Mouse (Mus musculus) liver, embryonic 14.5 days (tissue): Measurements from ENCODE around the gene Akr1c14. TPM values are rescaled to one million over a fixed set of nuclear protein-coding genes. Genes with fewer than 3 reads are reported as not detected.
A peak's percentile ranks its signal among the peaks of the same experiment; 100 is the strongest.

Experiments used
- ATAC-seq: fragments of 200-750 bp; cut with Nextera tagmentation; 2 replicates; pipeline ENCODE4 v1.8.0; 2017; ENCODE audit warnings: moderate number of reproducible peaks, mild to moderate bottlenecking, moderate library complexity; ENCODE audit not compliant: insufficient read depth
- DNase-seq, 3 experiments: peaks; one replicate each; pipeline ENCODE4 v3.0.0-alpha.2; 2012 to 2013; ENCODE audit warnings: low read depth in 3 of 3, low spot score in 3 of 3
- H3K27ac ChIP-seq: fragments of 300-500 bp; sonication (generic); 2 replicates; pipeline ENCODE4 v1.5.1; 2014; ENCODE audit warnings: moderate library complexity, mild to moderate bottlenecking, control low read depth, inconsistent platforms
- H3K27me3 ChIP-seq: fragments of 300-500 bp; sonication (generic); 2 replicates; pipeline ENCODE4 v1.6.1; 2014; ENCODE audit warnings: mild to moderate bottlenecking, low read length, moderate library complexity; ENCODE audit not compliant: control insufficient read depth, insufficient read depth
- H3K36me3 ChIP-seq: fragments of 300-500 bp; sonication (generic); replicated peaks from 2 replicates; pipeline ENCODE4 v1.6.1; 2014; ENCODE audit warnings: low read depth; ENCODE audit not compliant: control insufficient read depth, insufficient read depth
- H3K4me1 ChIP-seq, 2 experiments: fragments of 200-500 bp in 1 of 2; fragments of 300-500 bp in 1 of 2; sonication (generic) in 1 of 2; replicated peaks; 2 replicates each; pipeline ENCODE4 v1.6.1; 2012 to 2014; ENCODE audit warnings: antibody characterized with exemption in 1 of 2, inconsistent platforms in 1 of 2, low read length in 1 of 2; ENCODE audit not compliant: control insufficient read depth in 2 of 2, insufficient read depth in 2 of 2
- H3K4me2 ChIP-seq: fragments of 300-500 bp; sonication (generic); 2 replicates; pipeline ENCODE4 v1.6.1; 2014; ENCODE audit warnings: low read depth, mild to moderate bottlenecking, control low read depth, moderate library complexity
- H3K4me3 ChIP-seq, 2 experiments: fragments of 200-500 bp in 1 of 2; fragments of 300-500 bp in 1 of 2; sonication (generic) in 1 of 2; 2 replicates each; pipeline ENCODE4 v1.5.1; 2012 to 2014; ENCODE audit warnings: low read depth in 2 of 2, low read length in 2 of 2, mild to moderate bottlenecking in 2 of 2, control low read depth in 1 of 2, inconsistent platforms in 1 of 2, moderate library complexity in 1 of 2; ENCODE audit not compliant: insufficient read depth in 1 of 2
- H3K9ac ChIP-seq: fragments of 300-500 bp; sonication (generic); replicated peaks from 2 replicates; pipeline ENCODE4 v1.6.1; 2014; ENCODE audit warnings: mild to moderate bottlenecking, control low read depth, moderate library complexity
- H3K9me3 ChIP-seq: fragments of 300-500 bp; sonication (generic); 2 replicates; pipeline ENCODE4 v1.6.1; 2016; ENCODE audit warnings: low read length, mixed read lengths; ENCODE audit not compliant: control insufficient read depth
- CTCF ChIP-seq: IDR thresholded peaks from 2 replicates; pipeline ENCODE4 v1.5.1; 2016; ENCODE audit warnings: antibody characterized with exemption, low read depth, control low read depth
- EP300 ChIP-seq: IDR thresholded peaks from 2 replicates; pipeline ENCODE4 v1.6.1; 2016; ENCODE audit warnings: antibody characterized with exemption, low read depth
- WGBS: fragments of 180-500 bp; shearing (Covaris S2); extraction: QIAGEN DNeasy Blood & Tissue Kit; methylation state at CpG from one replicate; pipeline ENCODE4 v1.1.7; 2014; ENCODE audit not compliant: insufficient replicate concordance; 5-methylcytosine and 5-hydroxymethylcytosine counted together
- polyA plus RNA-seq, 2 experiments: library from polyadenylated mRNA; depleted of rRNA in 1 of 2; stranded (reverse) in 1 of 2; unstranded in 1 of 2; fragments of >200 nt; fragmentation: Nextera tagmentation in 1 of 2; extraction: Ambion mirVana in 1 of 2; gene quantifications; 2 replicates each; pipeline versions ENCODE4 v1.2.1 to v1.2.3; 2012 to 2014

Akr1c14 gene
- polyA plus RNA-seq, 2 experiments, result 0.56 to 1.4 TPM

GRCm38 (mm10) chr13:4076517-4077435 is 28.0 kb downstream of the Akr1c14 start:
- no peak overlapping the region for H3K9ac ChIP-seq
- H3K27me3 ChIP-seq, result no peaks in the 10 kb centered on the region
- TF ChIP-seq EP300 (no peak), CTCF (no peak)
- ATAC-seq (no peak), DNase-seq (no peak)
- no peaks in the 10 kb centered on the region for H3K36me3 ChIP-seq
- no peaks in the 10 kb centered on the region for H3K4me1 ChIP-seq
- H3K4me3 ChIP-seq, result no peak overlapping the region
- WGBS, result 68% methylated on average over 9 of the region's 9 CpGs
- H3K27ac ChIP-seq, result no peak overlapping the region
- no peak overlapping the region for H3K4me2 ChIP-seq
- no peaks in the 10 kb centered on the region for H3K9me3 ChIP-seq

- no peak for TF ChIP-seq EP300
- TF ChIP-seq CTCF, result no peak
- Histone ChIP-seq H3K27ac (no peak overlapping the region), H3K27me3 (no peaks in the 10 kb centered on the region), H3K4me2 (no peak overlapping the region), H3K36me3 (no peaks in the 10 kb centered on the region), H3K9ac (no peak overlapping the region), H3K4me3 (no peak overlapping the region), H3K9me3 (no peaks in the 10 kb centered on the region), H3K4me1 (no peaks in the 10 kb centered on the region)
- no peak for ATAC-seq
- no peak for DNase-seq
Observed at GRCm38 (mm10) chr13:4079876-4080275, 31.1 kb downstream of the Akr1c14 start.

GRCm38 (mm10) chr13:4101691-4102090 is 52.9 kb downstream of the Akr1c14 start:
- TF ChIP-seq EP300, result no peak
- TF ChIP-seq CTCF, result no peak
- H3K4me3 ChIP-seq, result no peak overlapping the region
- no peaks in the 10 kb centered on the region for H3K27me3 ChIP-seq
- H3K36me3 ChIP-seq, result no peaks in the 10 kb centered on the region
- no peaks in the 10 kb centered on the region for H3K4me1 ChIP-seq
- H3K9me3 ChIP-seq, result no peaks in the 10 kb centered on the region
- H3K4me2 ChIP-seq, result no peak overlapping the region
- H3K27ac ChIP-seq, result no peak overlapping the region
- ATAC-seq, result no peak
- DNase-seq, result no peak
- no peak overlapping the region for H3K9ac ChIP-seq

GRCm38 (mm10) chr13:4102721-4103120 is 53.9 kb downstream of the Akr1c14 start:
- no peaks in the 10 kb centered on the region for H3K36me3 ChIP-seq
- H3K9me3 ChIP-seq, result no peaks in the 10 kb centered on the region
- H3K27ac ChIP-seq, result no peak overlapping the region
- ATAC-seq (no peak), DNase-seq (no peak)
- H3K4me1 ChIP-seq, result no peaks in the 10 kb centered on the region
- no peak overlapping the region for H3K4me2 ChIP-seq
- no peaks in the 10 kb centered on the region for H3K27me3 ChIP-seq
- no peak overlapping the region for H3K4me3 ChIP-seq
- TF ChIP-seq CTCF (no peak), EP300 (no peak)
- H3K9ac ChIP-seq, result no peak overlapping the region

GRCm38 (mm10) chr13:4110281-4111188 is 61.7 kb downstream of the Akr1c14 start:
- DNase-seq, result peak; percentile 2 to 17 (median 15)
- no peaks in the 10 kb centered on the region for H3K9me3 ChIP-seq
- no peaks in the 10 kb centered on the region for H3K36me3 ChIP-seq
- H3K4me2 ChIP-seq, result no peak overlapping the region
- H3K27me3 ChIP-seq, result no peaks in the 10 kb centered on the region
- 20% methylated on average over 6 of the region's 6 CpGs for WGBS
- no peak overlapping the region for H3K27ac ChIP-seq
- ATAC-seq, result no peak
- H3K4me1 ChIP-seq, result no peaks in the 10 kb centered on the region
- TF ChIP-seq EP300 (no peak), CTCF (peak; percentile 73)
- H3K9ac ChIP-seq, result no peak overlapping the region
- H3K4me3 ChIP-seq, result no peak overlapping the region
